ENCODE assay signal across 7 mouse cellular contexts in the genomic region with DNA sequence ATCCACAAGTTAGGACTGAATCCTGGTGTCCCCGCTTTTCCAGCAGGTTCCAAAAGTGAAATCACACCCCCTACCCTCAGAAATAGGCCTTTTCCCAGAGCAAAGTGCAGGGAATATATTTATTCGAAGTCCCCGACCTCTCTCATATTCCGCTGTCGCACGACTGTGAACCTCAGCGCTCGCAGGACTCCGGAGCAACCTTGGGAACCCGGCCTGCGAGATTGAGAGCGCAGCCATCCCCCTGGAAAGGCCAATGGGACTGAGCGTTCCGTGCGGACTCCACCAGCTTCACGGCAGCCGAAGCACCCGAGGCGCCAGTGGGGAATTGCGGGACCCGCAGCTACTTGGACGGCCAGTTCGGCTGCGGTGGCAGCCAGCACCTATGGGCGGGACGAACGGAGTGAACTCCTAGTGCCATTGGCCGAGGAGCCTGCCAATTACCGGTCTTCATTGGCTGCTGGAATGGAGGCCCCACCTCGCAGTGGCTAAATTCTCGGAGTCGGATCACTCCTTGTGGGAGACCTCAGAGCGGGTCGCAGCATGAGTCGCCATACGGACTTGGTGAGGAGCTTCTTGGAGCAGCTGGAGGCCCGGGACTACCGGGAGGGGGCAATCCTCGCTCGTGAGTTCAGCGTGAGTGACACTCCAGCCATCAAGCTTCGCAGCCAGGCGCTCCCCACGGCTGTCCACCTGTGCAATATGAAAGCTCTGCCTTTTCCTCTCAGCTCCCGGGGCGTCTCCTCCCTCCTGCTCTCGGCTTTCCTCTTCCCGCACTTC. TPM values are rescaled to one million over a fixed set of nuclear protein-coding genes. Genes with fewer than 3 reads are reported as not detected.
DNase-seq lines count a peak whose midpoint lies in the region; ATAC-seq and TF ChIP-seq lines count a peak whose summit lies in the region.

Gene Ptpn18, plus strand, starts transcription at position 479 of the 777 bp plus-strand sequence.

- peaks cover 8% of the 10 kb centered on the region for H3K4me1 ChIP-seq in embryonic facial prominence, embryonic 12.5 days
- H3K4me1 ChIP-seq in kidney, adult 2 months (ENCODE audit: control insufficient read depth, insufficient read depth, low read length): no peaks in the 10 kb centered on the region
- H3K4me1 ChIP-seq in limb, embryonic 12.5 days (replicated peaks): peaks cover 9% of the 10 kb centered on the region
- H3K4me1 ChIP-seq in midbrain, embryonic 15.5 days: peaks cover 10% of the 10 kb centered on the region
- peaks cover 12% of the 10 kb centered on the region for H3K4me1 ChIP-seq in spleen, adult 2 months (ENCODE audit: control insufficient read depth, insufficient read depth, insufficient read length)

- H3K9ac ChIP-seq in embryonic facial prominence, embryonic 12.5 days: peak within 1 kb of the TSS; percentile 45
- peak within 1 kb of the TSS; percentile 51 for H3K9ac ChIP-seq in limb, embryonic 12.5 days (replicated peaks)
- H3K9ac ChIP-seq in midbrain, embryonic 15.5 days: peak within 1 kb of the TSS; percentile 51

- no peak for TF ChIP-seq CTCF in kidney, adult 2 months (conservative IDR thresholded peaks at IDR 0.05; ENCODE audit: insufficient read depth, insufficient read length, low read depth, low read length)
- no peak for TF ChIP-seq CTCF in spleen, adult 2 months (IDR thresholded peaks at IDR 0.05; ENCODE audit: extremely low read depth, insufficient read depth, insufficient read length, insufficient replicate concordance)

- H3K36me3 ChIP-seq in embryonic facial prominence, embryonic 12.5 days: no peaks in the 10 kb centered on the region
- no peaks in the 10 kb centered on the region for H3K36me3 ChIP-seq in kidney, adult 2 months (ENCODE audit: control insufficient read depth, insufficient read depth, low read length)
- no peaks in the 10 kb centered on the region for H3K36me3 ChIP-seq in limb, embryonic 12.5 days
- no peaks in the 10 kb centered on the region for H3K36me3 ChIP-seq in midbrain, embryonic 15.5 days (replicated peaks)
- no peaks in the 10 kb centered on the region for H3K36me3 ChIP-seq in spleen, adult 2 months (ENCODE audit: control insufficient read depth, insufficient read depth, low read length)

- ATAC-seq in embryonic facial prominence, embryonic 12.5 days (ENCODE audit: insufficient number of reproducible peaks, insufficient read depth, low FRiP score, low TSS enrichment): peak; percentile 84
- ATAC-seq in limb, embryonic 12.5 days (ENCODE audit: insufficient number of reproducible peaks, insufficient read depth, low FRiP score, low TSS enrichment, low read depth): peak; percentile 88
- ATAC-seq in midbrain, embryonic 15.5 days (replicated peaks): peak; percentile 96

- under 1% methylated on average over 48 of the region's 48 CpGs for WGBS in embryonic facial prominence, embryonic 12.5 days
- WGBS in kidney, adult 2 months: 1% methylated on average over 48 of the region's 48 CpGs
- WGBS in limb, embryonic 12.5 days: under 1% methylated on average over 48 of the region's 48 CpGs
- WGBS in midbrain, embryonic 15.5 days: under 1% methylated on average over 48 of the region's 48 CpGs
- 2% methylated on average over 48 of the region's 48 CpGs for WGBS in spleen, adult 2 months

- no peak within 1 kb of the TSS for H3K27ac ChIP-seq in embryonic facial prominence, embryonic 12.5 days
- peak within 1 kb of the TSS; percentile 88 for H3K27ac ChIP-seq in kidney, adult 2 months (ENCODE audit: insufficient read depth, low read depth, low read length)
- H3K27ac ChIP-seq in limb, embryonic 12.5 days: no peak within 1 kb of the TSS
- H3K27ac ChIP-seq in midbrain, embryonic 15.5 days: no peak within 1 kb of the TSS
- no peak within 1 kb of the TSS for H3K27ac ChIP-seq in spleen, adult 2 months (ENCODE audit: insufficient read depth, low read length)

- H3K27me3 ChIP-seq in embryonic facial prominence, embryonic 12.5 days: peaks cover 44% of the 10 kb centered on the region
- H3K27me3 ChIP-seq in kidney, adult 2 months (replicated peaks; ENCODE audit: control insufficient read depth, insufficient read depth, low read length): no peaks in the 10 kb centered on the region
- peaks cover 57% of the 10 kb centered on the region for H3K27me3 ChIP-seq in limb, embryonic 12.5 days
- peaks cover 32% of the 10 kb centered on the region for H3K27me3 ChIP-seq in midbrain, embryonic 15.5 days (replicated peaks)
- no peaks in the 10 kb centered on the region for H3K27me3 ChIP-seq in spleen, adult 2 months (ENCODE audit: control insufficient read depth, insufficient read depth, low read length)

- peak within 1 kb of the TSS; percentile 55 for H3K4me3 ChIP-seq in embryonic facial prominence, embryonic 12.5 days
- H3K4me3 ChIP-seq in kidney, adult 2 months (ENCODE audit: insufficient read depth, low read depth, low read length): peak within 1 kb of the TSS; percentile 53
- peak within 1 kb of the TSS; percentile 59 for H3K4me3 ChIP-seq in limb, embryonic 12.5 days (replicated peaks)
- H3K4me3 ChIP-seq in midbrain, embryonic 15.5 days: peak within 1 kb of the TSS; percentile 57
- H3K4me3 ChIP-seq in spleen, adult 2 months (ENCODE audit: extremely low read depth, insufficient read depth, insufficient read length): peak within 1 kb of the TSS; percentile 94

- no peaks in the 10 kb centered on the region for H3K9me3 ChIP-seq in embryonic facial prominence, embryonic 12.5 days
- H3K9me3 ChIP-seq in limb, embryonic 12.5 days: no peaks in the 10 kb centered on the region
- H3K9me3 ChIP-seq in midbrain, embryonic 15.5 days: no peaks in the 10 kb centered on the region

- peak; percentile 62 for TF ChIP-seq POLR2A in kidney, adult 2 months (IDR thresholded peaks at IDR 0.05; ENCODE audit: low read depth, low read length)
- no peak for TF ChIP-seq POLR2A in spleen, adult 2 months (IDR thresholded peaks at IDR 0.05; ENCODE audit: low read depth, low read length)

- DNase-seq in adrenal gland, postnatal 25 days: peak; percentile 92
- DNase-seq in heart, adult 18-20 months: peak; percentile 94 to 98
- DNase-seq in kidney, adult 2 months: peak; percentile 97
- peak; percentile 64 to 90 for DNase-seq in spleen, adult 2 months (ENCODE audit: low read depth in 1 of 2, low spot score in 2 of 2)

- peak within 1 kb of the TSS; percentile 89 for H3K4me2 ChIP-seq in embryonic facial prominence, embryonic 12.5 days (replicated peaks)
- peak within 1 kb of the TSS; percentile 80 for H3K4me2 ChIP-seq in limb, embryonic 12.5 days
- peak within 1 kb of the TSS; percentile 96 for H3K4me2 ChIP-seq in midbrain, embryonic 15.5 days

RNA-seq across cellular contexts. Expression of gene Ptpn18, which starts in this region (rescaled TPM):
- 4.7 and 8.0 TPM in 2 replicates for total RNA-seq in adrenal gland, postnatal 25 days (2021)
- polyA plus RNA-seq in embryonic facial prominence, embryonic 12.5 days (2016; fragmentation: Nextera tagmentation; extraction: Ambion mirVana): 9.9 and 14.1 TPM in 2 replicates
- 1 to 10 TPM; 4.0 to 4.3 TPM for total RNA-seq in heart, adult 18-20 months (2021)
- polyA plus RNA-seq in kidney, adult 2 months (2012; rRNA removed): 42.4 and 44.6 TPM in 2 replicates
- polyA plus RNA-seq in limb, embryonic 12.5 days (2016; fragmentation: Nextera tagmentation; extraction: Ambion mirVana): 10.8 and 13.4 TPM in 2 replicates
- polyA plus RNA-seq in midbrain, embryonic 15.5 days (2015; fragmentation: Nextera tagmentation; extraction: Ambion mirVana): 4.8 and 7.1 TPM in 2 replicates
- 587 and 1,136 TPM in 2 replicates for polyA plus RNA-seq in spleen, adult 2 months (2012; rRNA removed)

Comparison
In these comparisons a context has a peak if more than half of its experiments do, and no peak if none do; other contexts are left out.
1. RNA of gene Ptpn18 (polyA plus RNA-seq): 587 to 1,136 TPM in spleen, adult 2 months; 42.4 to 44.6 TPM in kidney, adult 2 months, 10.8 to 13.4 TPM in limb, embryonic 12.5 days, 9.9 to 14.1 TPM in embryonic facial prominence, embryonic 12.5 days and 4.8 to 7.1 TPM in midbrain, embryonic 15.5 days; every median in the first group is over 10 times any median in the second.
2. Peak in every context shown above with its lines, with median percentiles within 50 percentile points of each other: DNase-seq, ATAC-seq, H3K4me2 ChIP-seq, H3K4me3 ChIP-seq and H3K9ac ChIP-seq.